Mouse (Mus musculus): ENCODE measurements around the gene Itpa.
"Not testable (repeated sequence)": the region's sequence is repeated elsewhere in the genome, so short reads cannot be mapped to it uniquely, and the experiment has no call there.

The Itpa gene

GRCm38 (mm10) chr2:130667559-130667958 is at the start of gene Itpa:
Gene Itpa, plus strand, starts transcription at chr2:130667610.
- DNase-seq (ENCODE audit: low read depth, low spot score) = peak; percentile 92

GRCm38 (mm10) chr2:130618972-130619371 is 48.4 kb upstream of the Itpa start:
- DNase-seq (ENCODE audit: low read depth, low spot score) = no peak

- DNase-seq (ENCODE audit: low read depth, low spot score) = peak; percentile 55
These were observed 39.0 kb upstream of the Itpa start for GRCm38 (mm10) chr2:130628424-130628823.

GRCm38 (mm10) chr2:130629080-130629838 is 38.2 kb upstream of the Itpa start:
- peak; percentile 45 for DNase-seq (ENCODE audit: low read depth, low spot score)

GRCm38 (mm10) chr2:130629839-130630203 is 37.6 kb upstream of the Itpa start, which contains the start of the genes Fastkd5 and Ubox5:
Gene Fastkd5, minus strand, starts transcription at chr2:130630027.
Gene Ubox5, minus strand, starts transcription at chr2:130630038.
- DNase-seq (ENCODE audit: low read depth, low spot score) = peak; percentile 89

GRCm38 (mm10) chr2:130632416-130632815 is 35.0 kb upstream of the Itpa start:
- DNase-seq (ENCODE audit: low read depth, low spot score) = no peak

GRCm38 (mm10) chr2:130632887-130633675 is 34.3 kb upstream of the Itpa start:
- DNase-seq (ENCODE audit: low read depth, low spot score) = no peak

GRCm38 (mm10) chr2:130634006-130634738 is 33.2 kb upstream of the Itpa start:
- peak; percentile 13 for DNase-seq (ENCODE audit: low read depth, low spot score)

- peak; percentile 43 for DNase-seq (ENCODE audit: low read depth, low spot score)
These were observed 32.5 kb upstream of the Itpa start for GRCm38 (mm10) chr2:130634739-130635411.

- DNase-seq (ENCODE audit: low read depth, low spot score) = peak; percentile 44
These were observed 31.6 kb upstream of the Itpa start for GRCm38 (mm10) chr2:130635847-130636246.

GRCm38 (mm10) chr2:130638101-130638611 is 29.3 kb upstream of the Itpa start:
- no peak for DNase-seq (ENCODE audit: low read depth, low spot score)

GRCm38 (mm10) chr2:130639276-130639675 is 28.1 kb upstream of the Itpa start:
- no peak for DNase-seq (ENCODE audit: low read depth, low spot score)

- DNase-seq (ENCODE audit: low read depth, low spot score) = no peak
These were observed 25.9 kb upstream of the Itpa start for GRCm38 (mm10) chr2:130641351-130642025.

- peak; percentile 59 for DNase-seq (ENCODE audit: low read depth, low spot score)
These were observed 25.2 kb upstream of the Itpa start for GRCm38 (mm10) chr2:130642197-130642660.

GRCm38 (mm10) chr2:130642684-130643369 is 24.6 kb upstream of the Itpa start, which contains the start of gene Lzts3:
Gene Lzts3, minus strand, starts transcription at chr2:130642803.
- DNase-seq (ENCODE audit: low read depth, low spot score) = peak; percentile 90

GRCm38 (mm10) chr2:130645198-130645597 is 22.2 kb upstream of the Itpa start:
- no peak for DNase-seq (ENCODE audit: low read depth, low spot score)

- DNase-seq (ENCODE audit: low read depth, low spot score) = not testable (repeated sequence)
These were observed 18.4 kb upstream of the Itpa start for GRCm38 (mm10) chr2:130649028-130649427.

- DNase-seq (ENCODE audit: low read depth, low spot score) = no peak
These were observed 14.1 kb upstream of the Itpa start for GRCm38 (mm10) chr2:130653303-130653702.

GRCm38 (mm10) chr2:130653760-130654159 is 13.7 kb upstream of the Itpa start:
- DNase-seq (ENCODE audit: low read depth, low spot score) = no peak

All from CD4-positive, CD25-positive, alpha-beta regulatory T cell, adult 2 months (primary cell).